25 mouse cellular contexts compared by ENCODE assay signal in genomic region chr1:27895333-27895732, GRCm38 (mm10).
DNase-seq lines count a peak whose midpoint lies in the region; ATAC-seq and TF ChIP-seq lines count a peak whose summit lies in the region.
"Had no signal": no experiment of that assay in that cellular context is flagged by ENCODE, and none has a peak within 500 bp of the region (broad histone marks: within the 10 kb centered on the region; RNA-seq: fewer than 3 reads in every experiment).

No protein-coding gene starts in this region.

- H3K27me3 ChIP-seq in forebrain, embryonic 14.5 days (replicated peaks; ENCODE audit: control insufficient read depth, insufficient read depth, low read length), result no peaks in the 10 kb centered on the region
- no peaks in the 10 kb centered on the region for H3K27me3 ChIP-seq in forebrain, postnatal 0 days (ENCODE audit: insufficient read depth, low read length)
- H3K27me3 ChIP-seq in midbrain, embryonic 14.5 days (ENCODE audit: control insufficient read depth, insufficient read depth, low read length), result no peaks in the 10 kb centered on the region
- no peaks in the 10 kb centered on the region for H3K27me3 ChIP-seq in midbrain, embryonic 10.5 days (ENCODE audit: low read depth, poor library complexity, severe bottlenecking)
- H3K27me3 ChIP-seq in stomach, postnatal 0 days (ENCODE audit: control insufficient read depth, insufficient read depth, low read length), result no peaks in the 10 kb centered on the region
- H3K27me3 ChIP-seq: embryonic facial prominence, embryonic 13.5 days; forebrain, embryonic 12.5 days; hindbrain, embryonic 13.5 days had no signal

- H3K27ac ChIP-seq in forebrain, embryonic 14.5 days (ENCODE audit: low read depth, low read length), result no peak overlapping the region
- no peak overlapping the region for H3K27ac ChIP-seq in forebrain, postnatal 0 days (ENCODE audit: low read depth, low read length)
- H3K27ac ChIP-seq in layer of hippocampus, adult 2 months, result no peak overlapping the region
- H3K27ac ChIP-seq in midbrain, embryonic 14.5 days (replicated peaks; ENCODE audit: low read depth, low read length), result no peak overlapping the region
- H3K27ac ChIP-seq in midbrain, embryonic 10.5 days (replicated peaks), result no peak overlapping the region
- H3K27ac ChIP-seq in stomach, postnatal 0 days (replicated peaks), result no peak overlapping the region
- H3K27ac ChIP-seq: embryonic facial prominence, embryonic 10.5 days; embryonic facial prominence, embryonic 13.5 days; forebrain, embryonic 12.5 days; gastrocnemius, adult 2 months; hindbrain, embryonic 13.5 days had no signal

- 89% methylated on average over 1 of the region's 1 CpGs for WGBS in forebrain, embryonic 14.5 days
- 86% methylated on average over 1 of the region's 1 CpGs for WGBS in forebrain, postnatal 0 days
- WGBS in midbrain, embryonic 14.5 days, result 97% methylated on average over 1 of the region's 1 CpGs
- 96% methylated on average over 1 of the region's 1 CpGs for WGBS in midbrain, embryonic 10.5 days
- 79% methylated on average over 1 of the region's 1 CpGs for WGBS in stomach, postnatal 0 days

- no peaks in the 10 kb centered on the region for H3K36me3 ChIP-seq in forebrain, embryonic 14.5 days (ENCODE audit: control insufficient read depth, insufficient read depth, low read length)
- H3K36me3 ChIP-seq in forebrain, postnatal 0 days (ENCODE audit: insufficient read depth), result no peaks in the 10 kb centered on the region
- no peaks in the 10 kb centered on the region for H3K36me3 ChIP-seq in midbrain, embryonic 14.5 days (ENCODE audit: control insufficient read depth, insufficient read depth, low read length)
- no peaks in the 10 kb centered on the region for H3K36me3 ChIP-seq in midbrain, embryonic 10.5 days
- H3K36me3 ChIP-seq in stomach, postnatal 0 days (ENCODE audit: control insufficient read depth, insufficient read depth, low read length), result no peaks in the 10 kb centered on the region
- H3K36me3 ChIP-seq: embryonic facial prominence, embryonic 10.5 days; embryonic facial prominence, embryonic 13.5 days; forebrain, embryonic 12.5 days; hindbrain, embryonic 13.5 days had no signal

- no peak for TF ChIP-seq EP300 in stomach, postnatal 0 days (optimal IDR thresholded peaks at IDR 0.05)

- no peak for TF ChIP-seq CTCF in forebrain, postnatal 0 days (IDR thresholded peaks at IDR 0.05; ENCODE audit: low read depth)
- TF ChIP-seq CTCF in layer of hippocampus, adult 2 months (conservative IDR thresholded peaks at IDR 0.05), result peak; percentile 78
- TF ChIP-seq CTCF in stomach, postnatal 0 days (IDR thresholded peaks at IDR 0.05; ENCODE audit: low read depth), result peak; percentile 25; the same call in 1 of the 2 replicates

- no peak overlapping the region for H3K4me2 ChIP-seq in forebrain, embryonic 14.5 days (ENCODE audit: low read length)
- H3K4me2 ChIP-seq in forebrain, postnatal 0 days (ENCODE audit: low read depth), result no peak overlapping the region
- no peak overlapping the region for H3K4me2 ChIP-seq in midbrain, embryonic 14.5 days (ENCODE audit: low read length)
- no peak overlapping the region for H3K4me2 ChIP-seq in stomach, postnatal 0 days (replicated peaks; ENCODE audit: low read depth)
- H3K4me2 ChIP-seq: embryonic facial prominence, embryonic 13.5 days; forebrain, embryonic 12.5 days; heart, embryonic 11.5 days; hindbrain, embryonic 13.5 days had no signal

- H3K4me3 ChIP-seq in forebrain, embryonic 14.5 days (ENCODE audit: low read depth, low read length), result no peak overlapping the region
- H3K4me3 ChIP-seq in forebrain, postnatal 0 days (ENCODE audit: low read depth, low read length), result no peak overlapping the region
- H3K4me3 ChIP-seq in layer of hippocampus, adult 2 months, result no peak overlapping the region
- no peak overlapping the region for H3K4me3 ChIP-seq in midbrain, embryonic 14.5 days (replicated peaks; ENCODE audit: low read depth, low read length)
- H3K4me3 ChIP-seq in midbrain, embryonic 10.5 days, result no peak overlapping the region
- no peak overlapping the region for H3K4me3 ChIP-seq in stomach, postnatal 0 days (ENCODE audit: low read depth, low read length)
- H3K4me3 ChIP-seq: embryonic facial prominence, embryonic 10.5 days; embryonic facial prominence, embryonic 13.5 days; erythroblast, embryonic 14.5 days; forebrain, embryonic 12.5 days; gastrocnemius, adult 2 months; hindbrain, embryonic 13.5 days had no signal

- H3K9ac ChIP-seq in forebrain, embryonic 14.5 days (ENCODE audit: low read length), result no peak overlapping the region
- H3K9ac ChIP-seq in forebrain, postnatal 0 days, result no peak overlapping the region
- no peak overlapping the region for H3K9ac ChIP-seq in midbrain, embryonic 14.5 days (replicated peaks; ENCODE audit: low read length)
- no peak overlapping the region for H3K9ac ChIP-seq in stomach, postnatal 0 days (ENCODE audit: low read length)
- H3K9ac ChIP-seq: embryonic facial prominence, embryonic 13.5 days; forebrain, embryonic 12.5 days; hindbrain, embryonic 13.5 days had no signal

- no peaks in the 10 kb centered on the region for H3K9me3 ChIP-seq in forebrain, embryonic 14.5 days (replicated peaks; ENCODE audit: control insufficient read depth, low read length)
- H3K9me3 ChIP-seq in forebrain, postnatal 0 days (ENCODE audit: low read length), result no peaks in the 10 kb centered on the region
- H3K9me3 ChIP-seq in midbrain, embryonic 14.5 days (ENCODE audit: control insufficient read depth, low read length), result no peaks in the 10 kb centered on the region
- H3K9me3 ChIP-seq in midbrain, embryonic 10.5 days (replicated peaks), result no peaks in the 10 kb centered on the region
- no peaks in the 10 kb centered on the region for H3K9me3 ChIP-seq in stomach, postnatal 0 days (ENCODE audit: control insufficient read depth, low read length)
- H3K9me3 ChIP-seq: embryonic facial prominence, embryonic 10.5 days; embryonic facial prominence, embryonic 13.5 days; forebrain, embryonic 12.5 days; hindbrain, embryonic 13.5 days had no signal

- peak; percentile 24 for DNase-seq in forebrain, embryonic 14.5 days (ENCODE audit: low spot score)
- DNase-seq in forebrain, postnatal 0 days, result no peak
- DNase-seq in layer of hippocampus, adult 2 months (ENCODE audit: low spot score in 2 of 2), result no peak
- DNase-seq in layer of hippocampus, postnatal 14 days (ENCODE audit: low spot score in 2 of 2), result no peak
- peak; percentile 39 for DNase-seq in midbrain, embryonic 14.5 days
- DNase-seq in midbrain, embryonic 10.5 days (ENCODE audit: low spot score), result no peak
- DNase-seq in stomach, postnatal 0 days (ENCODE audit: low spot score), result no peak
- no peak for DNase-seq in adrenal gland, postnatal 36 days
- DNase-seq: adrenal gland, adult 2 months; adrenal gland, postnatal 14 days; cerebellum, adult 11-12 months; cerebellum, adult 8-10 months; cerebellum, postnatal 36 days; embryo, embryonic 11 days; gastrocnemius, adult 2 months; gastrocnemius, postnatal 14 days; heart, adult 11 months had no signal

- no peak for ATAC-seq in forebrain, embryonic 14.5 days
- no peak for ATAC-seq in forebrain, postnatal 0 days
- ATAC-seq in midbrain, embryonic 14.5 days (ENCODE audit: low FRiP score, low TSS enrichment), result no peak
- no peak for ATAC-seq in stomach, postnatal 0 days (ENCODE audit: low FRiP score, low TSS enrichment)
- ATAC-seq: forebrain, embryonic 16.5 days; hindbrain, embryonic 16.5 days had no signal

- H3K4me1 ChIP-seq in forebrain, embryonic 14.5 days (ENCODE audit: control insufficient read depth, insufficient read depth, low read length), result no peaks in the 10 kb centered on the region
- H3K4me1 ChIP-seq in forebrain, postnatal 0 days (ENCODE audit: insufficient read depth), result no peaks in the 10 kb centered on the region
- no peaks in the 10 kb centered on the region for H3K4me1 ChIP-seq in midbrain, embryonic 14.5 days (ENCODE audit: control insufficient read depth, insufficient read depth, low read length)
- H3K4me1 ChIP-seq in midbrain, embryonic 10.5 days, result no peaks in the 10 kb centered on the region
- no peaks in the 10 kb centered on the region for H3K4me1 ChIP-seq in stomach, postnatal 0 days (replicated peaks; ENCODE audit: control insufficient read depth, insufficient read depth)
- H3K4me1 ChIP-seq: embryonic facial prominence, embryonic 10.5 days; embryonic facial prominence, embryonic 13.5 days; forebrain, embryonic 12.5 days; hindbrain, embryonic 13.5 days had no signal

Comparison
In these comparisons a context has a peak if more than half of its experiments do, and no peak if none do; other contexts are left out.
1. DNase-seq: peak in forebrain, embryonic 14.5 days (single experiment) and midbrain, embryonic 14.5 days (single experiment); none in forebrain, postnatal 0 days (single experiment), layer of hippocampus, adult 2 months (0 of 2), layer of hippocampus, postnatal 14 days (0 of 2), midbrain, embryonic 10.5 days (single experiment), stomach, postnatal 0 days (single experiment) and adrenal gland, postnatal 36 days (0 of 2).